Mouse (Mus musculus) intestine, embryonic 16.5 days (tissue): ENCODE measurements around the gene Frem2. TPM values are rescaled to one million over a fixed set of nuclear protein-coding genes. Genes with fewer than 3 reads are reported as not detected.
A peak's percentile ranks its signal among the peaks of the same experiment; 100 is the strongest.

Source experiments
- ATAC-seq: fragments of 200-750 bp; cut with Nextera tagmentation; 2 replicates; pipeline ENCODE4 v1.8.0; 2017; ENCODE audit warnings: moderate TSS enrichment, moderate library complexity
- H3K27ac ChIP-seq: fragments of 300-500 bp; sonication (generic); 2 replicates; pipeline ENCODE4 v1.5.1; 2014; ENCODE audit warnings: mild to moderate bottlenecking, low read length
- H3K27me3 ChIP-seq: fragments of 300-500 bp; sonication (generic); replicated peaks from 2 replicates; pipeline ENCODE4 v1.6.1; 2014; ENCODE audit warnings: low read length, control low read depth, mixed read lengths; ENCODE audit not compliant: control insufficient read depth, insufficient read depth
- H3K36me3 ChIP-seq: fragments of 300-500 bp; sonication (generic); 2 replicates; pipeline ENCODE4 v1.6.1; 2014; ENCODE audit warnings: low read length, control low read depth; ENCODE audit not compliant: control insufficient read depth, insufficient read depth
- H3K4me1 ChIP-seq: fragments of 300-500 bp; sonication (generic); 2 replicates; pipeline ENCODE4 v1.6.1; 2014; ENCODE audit warnings: low read length, control low read depth, mixed read lengths; ENCODE audit not compliant: control insufficient read depth, insufficient read depth
- H3K4me2 ChIP-seq: fragments of 300-500 bp; sonication (generic); 2 replicates; pipeline ENCODE4 v1.6.1; 2014; ENCODE audit warnings: low read depth, low read length, control low read depth
- H3K4me3 ChIP-seq: fragments of 300-500 bp; sonication (generic); 2 replicates; pipeline ENCODE4 v1.5.1; 2014; ENCODE audit warnings: mild to moderate bottlenecking, low read length
- H3K9ac ChIP-seq: fragments of 300-500 bp; sonication (generic); 2 replicates; pipeline ENCODE4 v1.6.1; 2014; ENCODE audit warnings: low read depth, low read length
- H3K9me3 ChIP-seq: fragments of 300-500 bp; sonication (generic); 2 replicates; pipeline ENCODE4 v1.6.1; 2016; ENCODE audit warnings: low read length, control low read depth; ENCODE audit not compliant: control insufficient read depth
- WGBS: fragments of 180-500 bp; shearing (Covaris S2); extraction: QIAGEN DNeasy Blood & Tissue Kit; methylation state at CpG from one replicate; pipeline ENCODE4 v1.1.7; 2014; 5-methylcytosine and 5-hydroxymethylcytosine counted together
- polyA plus RNA-seq: library from polyadenylated mRNA; unstranded; fragments of >200 nt; fragmentation: Nextera tagmentation; extraction: Ambion mirVana; gene quantifications from 2 replicates; pipeline ENCODE4 v1.2.1, GENCODE M21; 2015

Frem2 gene
- 5.3 and 5.7 TPM in 2 replicates for polyA plus RNA-seq

DNA sequence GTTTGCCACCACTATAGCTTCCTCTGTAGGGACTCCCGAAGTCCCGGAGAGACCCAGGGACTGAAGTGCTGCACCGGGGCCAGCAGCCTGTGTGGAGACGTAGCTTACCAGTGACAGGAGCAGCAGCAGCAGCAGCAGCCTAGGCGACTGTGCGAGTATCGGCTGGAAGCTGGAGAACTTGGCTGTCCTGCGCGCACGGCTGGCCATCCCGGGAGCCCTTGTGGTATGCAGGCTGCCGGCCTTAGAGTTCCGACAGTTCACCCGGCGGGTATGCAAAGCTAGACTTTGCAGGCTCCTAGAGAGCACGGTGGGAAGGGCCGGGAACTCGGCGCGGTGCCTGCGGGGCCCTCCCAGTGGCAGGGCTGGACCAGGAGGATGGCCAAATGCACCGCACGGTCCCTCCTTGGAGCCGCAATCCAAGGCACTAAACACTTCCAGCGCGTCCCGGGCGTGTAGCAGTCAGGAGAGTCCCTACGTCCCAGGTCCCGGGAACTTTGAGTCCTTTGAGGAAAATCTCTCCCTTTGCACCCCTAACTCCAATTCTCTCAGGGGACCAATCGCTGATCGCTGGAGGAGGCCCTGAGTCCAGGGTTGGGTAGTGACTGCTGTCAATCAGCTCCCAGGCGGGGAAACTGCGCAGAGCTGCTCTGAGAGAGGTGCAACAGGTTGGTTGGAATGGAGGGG is at the start of gene Frem2:
Frem2 (minus strand) TSS at position 478 of the 684 bp plus-strand sequence.
- WGBS: 0% methylated on average over 34 of the region's 34 CpGs
- Histone ChIP-seq H3K4me1 (peaks cover 12% of the 10 kb centered on the region), H3K9ac (peak within 1 kb of the TSS; percentile 74), H3K9me3 (peaks cover 22% of the 10 kb centered on the region), H3K27me3 (peaks cover 7% of the 10 kb centered on the region; the same call in 1 of the 2 replicates), H3K4me3 (peak within 1 kb of the TSS; percentile 71), H3K36me3 (peaks cover 22% of the 10 kb centered on the region), H3K4me2 (peak within 1 kb of the TSS; percentile 97), H3K27ac (peak within 1 kb of the TSS; percentile 82)
- ATAC-seq: peak; percentile 99

DNA sequence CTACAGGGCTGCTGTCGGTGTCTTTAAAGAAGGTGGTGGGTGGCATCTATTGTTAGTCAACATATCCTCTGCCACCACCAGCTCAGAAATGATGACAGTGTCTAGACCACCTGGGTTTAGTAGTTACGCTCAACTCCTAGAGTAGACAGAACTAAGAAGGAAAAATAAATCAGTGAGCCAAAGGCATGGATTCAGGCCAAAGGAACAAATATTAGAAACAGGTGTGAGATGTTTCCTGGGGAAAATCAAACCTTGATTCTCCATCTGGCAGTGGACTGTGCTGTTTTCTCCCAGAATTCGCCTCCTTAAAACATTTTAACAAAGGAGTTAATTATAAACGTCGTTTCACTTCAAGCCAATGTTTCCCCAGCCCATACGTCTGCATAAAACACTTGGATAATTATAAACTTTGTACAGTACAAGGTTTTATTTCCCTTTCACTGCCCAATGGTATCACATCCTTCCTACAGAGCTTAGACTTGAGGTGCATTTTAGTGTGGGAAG is 48.9 kb upstream of the Frem2 start:
- WGBS: 55% methylated on average over 6 of the region's 6 CpGs

DNA sequence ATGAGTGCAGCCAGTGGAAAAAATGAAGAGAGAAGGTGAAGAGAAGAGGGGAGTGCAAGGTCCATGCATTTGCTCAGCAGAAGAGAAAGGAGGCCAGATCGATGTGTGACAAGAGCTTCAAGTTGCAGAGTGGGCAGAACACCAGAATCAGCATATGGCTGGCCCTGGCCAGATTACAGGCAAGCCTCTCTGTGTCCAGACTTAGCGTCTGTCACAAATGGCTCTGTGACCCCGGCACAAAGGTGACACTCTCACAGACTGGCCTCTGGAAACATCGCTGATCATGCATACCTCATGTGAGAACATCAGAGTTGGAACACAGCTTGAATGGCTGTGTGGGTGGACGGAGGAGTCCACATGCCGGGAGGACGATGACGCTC is 46.0 kb upstream of the Frem2 start:
- no peaks in the 10 kb centered on the region for H3K36me3 ChIP-seq
- H3K27me3 ChIP-seq: no peaks in the 10 kb centered on the region
- peak; percentile 44; the same call in 1 of the 2 replicates for ATAC-seq
- H3K4me2 ChIP-seq: no peak overlapping the region
- H3K27ac ChIP-seq: no peak overlapping the region
- H3K9me3 ChIP-seq: no peaks in the 10 kb centered on the region
- WGBS: 74% methylated on average over 8 of the region's 8 CpGs
- no peak overlapping the region for H3K4me3 ChIP-seq
- peaks cover 5% of the 10 kb centered on the region for H3K4me1 ChIP-seq
- no peak overlapping the region for H3K9ac ChIP-seq

More for the DNA sequence above, 48.9 kb upstream of the Frem2 start:
- Histone ChIP-seq H3K27me3 (no peaks in the 10 kb centered on the region), H3K9me3 (no peaks in the 10 kb centered on the region), H3K4me1 (peaks cover 5% of the 10 kb centered on the region), H3K27ac (no peak overlapping the region), H3K9ac (no peak overlapping the region), H3K4me3 (no peak overlapping the region), H3K36me3 (no peaks in the 10 kb centered on the region), H3K4me2 (no peak overlapping the region)
- ATAC-seq: no peak

DNA sequence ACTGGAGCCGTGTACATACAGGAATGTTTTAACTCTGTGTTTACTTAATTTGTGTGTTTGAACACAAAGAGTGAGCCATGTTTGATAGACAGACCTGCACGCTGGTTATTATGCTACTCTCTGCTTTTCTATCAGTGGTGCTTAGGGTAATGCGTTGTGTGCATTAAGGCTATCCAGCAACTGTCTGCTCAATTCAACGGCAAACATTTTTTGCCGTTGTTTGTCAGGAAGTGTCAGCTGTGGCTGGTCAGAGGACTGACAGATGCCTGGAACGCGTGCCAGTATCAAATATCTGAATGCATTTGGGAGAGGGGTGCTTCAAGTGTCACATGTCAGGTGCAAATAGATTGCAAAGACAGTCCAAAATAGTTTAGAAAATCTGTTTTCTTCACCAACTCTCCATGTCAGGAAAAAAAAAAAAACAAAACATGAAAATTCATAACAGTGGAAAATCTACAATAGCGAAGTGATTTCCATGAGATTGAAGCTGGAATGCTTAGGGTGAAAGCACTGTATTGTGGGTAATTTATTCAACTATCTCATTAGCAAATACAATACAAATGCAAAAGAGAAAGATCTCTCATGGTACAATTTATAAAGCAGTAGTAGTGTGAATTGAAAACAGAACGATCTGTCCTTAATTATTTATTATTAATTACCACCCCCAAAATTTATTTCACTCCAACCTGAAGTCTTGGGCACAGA is 45.4 kb upstream of the Frem2 start:
- H3K4me3 ChIP-seq: no peak overlapping the region

DNA sequence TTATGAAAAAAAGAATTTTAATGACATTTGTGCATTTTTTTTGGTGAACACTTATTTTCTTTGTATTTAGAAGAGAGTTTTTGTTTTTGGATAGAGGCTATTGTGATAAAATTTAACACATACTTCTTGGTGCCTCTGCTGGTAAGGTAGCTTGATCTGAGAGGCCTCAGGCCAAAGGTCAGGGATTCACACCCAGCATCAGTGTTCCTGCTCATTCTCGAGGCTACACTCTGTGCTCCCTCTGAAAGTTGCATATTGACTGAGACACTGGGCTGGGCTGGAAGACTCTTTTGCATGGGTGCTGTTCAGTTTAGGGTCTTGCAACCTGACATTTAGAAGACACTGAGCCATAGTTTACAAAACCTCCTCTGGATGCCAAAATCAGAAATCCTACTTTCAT is 44.8 kb upstream of the Frem2 start:
- no peak overlapping the region for H3K4me2 ChIP-seq

More for the DNA sequence above, 45.4 kb upstream of the Frem2 start:
- 46% methylated on average over 9 of the region's 9 CpGs for WGBS
- Histone ChIP-seq H3K9ac (no peak overlapping the region), H3K27ac (no peak overlapping the region), H3K9me3 (no peaks in the 10 kb centered on the region), H3K4me2 (no peak overlapping the region), H3K27me3 (no peaks in the 10 kb centered on the region), H3K36me3 (no peaks in the 10 kb centered on the region), H3K4me1 (peaks cover 5% of the 10 kb centered on the region)
- ATAC-seq: no peak

DNA sequence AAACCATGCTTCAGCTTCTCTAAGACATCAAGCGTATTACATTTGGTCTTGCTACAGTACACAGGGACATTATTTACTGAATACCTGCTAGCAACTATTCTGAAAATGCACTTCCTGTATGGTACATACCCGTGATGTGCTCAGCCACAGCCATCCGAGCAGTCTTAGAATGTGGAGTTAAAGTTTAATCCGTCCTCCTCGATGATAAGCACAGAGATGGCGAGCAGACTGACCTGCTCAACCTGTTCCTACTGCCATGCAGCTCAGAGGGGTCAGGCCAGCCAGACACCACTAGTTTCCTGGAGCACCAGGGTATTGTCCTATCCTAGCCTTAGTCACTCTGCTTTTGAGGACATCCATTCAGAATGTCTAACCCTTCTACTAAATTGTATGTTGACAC is 30.6 kb upstream of the Frem2 start:
- peak; percentile 100 for ATAC-seq
- no peak overlapping the region for H3K4me3 ChIP-seq
- H3K4me2 ChIP-seq: no peak overlapping the region
- H3K36me3 ChIP-seq: no peaks in the 10 kb centered on the region
- no peak overlapping the region; the same call in 1 of the 2 replicates for H3K27ac ChIP-seq
- H3K27me3 ChIP-seq: no peaks in the 10 kb centered on the region
- H3K4me1 ChIP-seq: no peaks in the 10 kb centered on the region; the same call in 1 of the 2 replicates
- no peak overlapping the region for H3K9ac ChIP-seq
- H3K9me3 ChIP-seq: no peaks in the 10 kb centered on the region
- 59% methylated on average over 6 of the region's 6 CpGs for WGBS

More for the DNA sequence above, 44.8 kb upstream of the Frem2 start:
- Histone ChIP-seq H3K9me3 (no peaks in the 10 kb centered on the region), H3K4me1 (peaks cover 5% of the 10 kb centered on the region), H3K4me3 (no peak overlapping the region), H3K27ac (no peak overlapping the region), H3K27me3 (no peaks in the 10 kb centered on the region), H3K9ac (no peak overlapping the region), H3K36me3 (no peaks in the 10 kb centered on the region)
- WGBS: 50% methylated on average over 1 of the region's 1 CpGs
- peak; percentile 74; the same call in 1 of the 2 replicates for ATAC-seq

DNA sequence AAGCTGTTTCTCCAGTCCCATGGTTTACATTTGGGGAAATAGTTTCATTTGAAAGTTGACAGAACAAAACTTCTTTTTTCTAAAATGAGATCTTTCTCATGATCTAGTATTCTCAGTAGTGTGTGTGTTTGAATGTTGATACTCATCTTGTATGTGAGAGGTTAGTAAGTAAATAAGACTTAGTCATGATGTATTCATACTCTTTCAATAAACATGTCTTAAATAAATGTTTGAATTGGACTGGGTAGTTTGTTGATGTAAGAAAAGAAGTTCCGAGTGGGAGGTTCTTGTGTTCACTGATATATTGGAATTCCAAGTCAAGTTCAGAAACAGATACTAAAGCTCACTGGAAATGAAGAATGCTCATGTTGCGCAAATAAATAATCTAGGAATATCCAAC is 25.1 kb upstream of the Frem2 start:
- H3K9me3 ChIP-seq: no peaks in the 10 kb centered on the region
- no peaks in the 10 kb centered on the region; the same call in 1 of the 2 replicates for H3K4me1 ChIP-seq
- WGBS: 64% methylated on average over 2 of the region's 2 CpGs
- no peak overlapping the region for H3K4me2 ChIP-seq
- H3K36me3 ChIP-seq: no peaks in the 10 kb centered on the region
- no peak overlapping the region for H3K4me3 ChIP-seq
- H3K9ac ChIP-seq: no peak overlapping the region
- H3K27me3 ChIP-seq: no peaks in the 10 kb centered on the region
- H3K27ac ChIP-seq: no peak overlapping the region
- no peak for ATAC-seq

DNA sequence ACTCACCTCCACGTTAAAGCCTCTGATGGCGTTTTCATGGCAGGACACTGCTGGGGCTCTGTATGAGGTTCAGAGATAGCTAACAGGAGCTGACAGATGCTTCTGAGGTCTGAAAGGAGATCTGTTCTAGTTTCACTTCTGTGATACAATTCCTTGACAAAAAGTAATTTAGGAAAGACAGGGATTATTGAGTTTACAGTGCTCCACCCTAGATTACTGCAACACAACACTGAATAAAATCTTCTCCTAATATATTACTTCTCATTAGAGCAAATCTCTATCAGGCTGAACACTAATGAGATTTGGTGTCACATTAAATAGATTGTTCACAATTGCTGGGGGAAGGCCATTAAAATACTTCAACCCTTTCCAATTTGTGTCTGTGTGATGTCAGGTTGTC is 23.7 kb upstream of the Frem2 start:
- Histone ChIP-seq H3K4me2 (no peak overlapping the region), H3K27me3 (no peaks in the 10 kb centered on the region), H3K4me3 (no peak overlapping the region), H3K4me1 (no peaks in the 10 kb centered on the region; the same call in 1 of the 2 replicates), H3K9ac (no peak overlapping the region), H3K27ac (no peak overlapping the region), H3K9me3 (no peaks in the 10 kb centered on the region), H3K36me3 (no peaks in the 10 kb centered on the region)
- 40% methylated on average over 2 of the region's 2 CpGs for WGBS
- ATAC-seq: no peak

DNA sequence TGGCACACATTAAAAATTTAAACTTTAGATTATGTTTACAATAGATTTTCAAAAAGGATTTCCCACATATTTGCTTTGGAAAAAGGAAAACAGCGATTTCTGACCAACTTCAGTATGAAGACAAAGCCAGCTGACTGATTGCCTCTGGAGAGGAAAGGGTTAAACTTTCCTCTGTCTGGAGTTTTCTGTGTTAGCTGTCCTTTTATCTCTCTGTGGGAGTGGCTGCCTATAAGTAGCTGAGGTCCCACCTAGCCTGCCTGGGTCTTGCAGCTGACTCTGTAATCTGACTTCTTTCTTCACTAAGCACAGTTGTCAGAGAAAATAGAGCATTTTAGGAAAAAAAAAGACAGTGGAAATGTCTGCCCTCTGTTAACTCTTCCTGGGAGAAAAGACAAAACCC is 17.1 kb upstream of the Frem2 start:
- WGBS: 23% methylated on average over 1 of the region's 1 CpGs
- no peak overlapping the region for H3K4me2 ChIP-seq
- H3K36me3 ChIP-seq: no peaks in the 10 kb centered on the region
- no peaks in the 10 kb centered on the region for H3K9me3 ChIP-seq
- ATAC-seq: peak; percentile 93
- H3K27me3 ChIP-seq: no peaks in the 10 kb centered on the region
- H3K4me3 ChIP-seq: no peak overlapping the region
- H3K27ac ChIP-seq: no peak overlapping the region
- no peaks in the 10 kb centered on the region for H3K4me1 ChIP-seq
- H3K9ac ChIP-seq: no peak overlapping the region
